Mouse (Mus musculus) thymus, postnatal 25 days (tissue): Measurements from ENCODE around the gene Rad51b.
A peak's percentile ranks its signal among the peaks of the same experiment; 100 is the strongest.

ENCODE experiments used
- DNase-seq: peaks from one replicate; pipeline ENCODE4 v3.0.0; 2022

The Rad51b gene

DNA sequence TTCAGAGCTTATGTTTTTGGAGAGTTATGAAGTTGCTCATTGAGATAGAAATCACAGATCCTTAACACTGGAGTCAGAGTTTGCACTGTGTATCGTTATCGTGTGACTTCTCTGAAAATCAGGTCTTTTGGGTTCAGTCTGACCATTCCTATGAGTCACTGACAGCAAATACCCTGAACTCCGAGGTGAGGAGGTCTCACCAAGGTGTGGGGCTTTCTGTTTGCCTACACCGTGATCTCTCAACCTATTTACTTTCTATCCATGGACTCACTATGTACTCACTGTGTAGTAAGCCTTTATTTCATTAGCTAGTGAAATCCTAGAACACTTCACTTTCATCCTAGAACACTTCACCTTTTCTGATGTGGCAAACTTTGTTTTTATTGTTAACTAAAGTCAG, 34.6 kb downstream of the Rad51b start:
- no peak for DNase-seq

- DNase-seq = peak; percentile 40
Measured at GRCm38 (mm10) chr12:79338791-79339190, 41.7 kb downstream of the Rad51b start.

- no peak for DNase-seq
Measured at GRCm38 (mm10) chr12:79340513-79340912, 43.4 kb downstream of the Rad51b start.

DNA sequence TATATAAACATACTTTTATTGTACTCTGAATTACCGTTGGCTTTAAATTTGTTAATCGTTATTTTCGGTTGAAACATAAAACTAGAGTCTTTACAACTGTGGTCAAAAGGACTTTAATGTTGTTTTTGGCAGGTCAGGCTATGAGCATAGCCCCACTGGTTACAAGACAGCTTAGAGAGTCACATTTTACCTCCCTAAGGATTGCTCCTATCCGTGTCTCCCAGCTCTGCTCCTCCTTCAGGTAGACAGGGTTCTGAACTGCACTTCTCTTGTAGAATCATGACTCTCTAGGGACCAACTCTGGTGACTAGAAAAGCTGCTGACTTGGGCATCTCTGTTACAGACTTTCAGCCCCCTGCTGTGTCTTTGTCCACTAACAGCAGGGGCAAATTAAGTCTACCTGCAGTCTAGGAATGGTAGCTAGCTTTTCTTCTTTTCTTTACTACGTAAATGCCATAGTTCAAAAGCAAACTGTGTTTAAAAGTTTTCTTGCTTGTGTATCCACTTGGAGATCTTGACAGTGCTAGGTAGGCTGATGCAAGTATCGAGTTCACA, 44.3 kb downstream of the Rad51b start:
- DNase-seq = no peak

- DNase-seq = no peak
Measured at GRCm38 (mm10) chr12:79346198-79346733, 49.2 kb downstream of the Rad51b start.

GRCm38 (mm10) chr12:79347643-79348042, 50.6 kb downstream of the Rad51b start:
- DNase-seq = peak; percentile 47

DNA sequence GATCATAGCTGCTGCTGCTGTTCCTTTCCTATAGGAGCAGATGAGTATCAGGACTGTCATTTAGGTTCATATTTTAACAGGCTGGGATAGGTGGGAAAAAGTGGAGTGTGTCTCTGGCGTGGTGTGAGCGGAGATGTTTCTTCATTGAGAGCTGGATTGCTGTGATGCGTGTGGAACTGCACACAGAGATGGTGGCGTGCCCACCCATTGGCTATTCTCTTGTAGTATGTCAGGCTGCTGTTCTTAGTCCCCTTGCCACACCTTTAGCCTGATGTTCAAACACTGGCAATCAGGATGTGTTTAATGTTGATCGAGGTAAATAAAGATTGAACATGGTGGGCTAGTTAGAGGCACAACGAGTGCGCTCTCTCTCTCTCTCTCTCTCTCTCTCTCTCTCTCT, 54.4 kb downstream of the Rad51b start:
- no peak for DNase-seq

DNA sequence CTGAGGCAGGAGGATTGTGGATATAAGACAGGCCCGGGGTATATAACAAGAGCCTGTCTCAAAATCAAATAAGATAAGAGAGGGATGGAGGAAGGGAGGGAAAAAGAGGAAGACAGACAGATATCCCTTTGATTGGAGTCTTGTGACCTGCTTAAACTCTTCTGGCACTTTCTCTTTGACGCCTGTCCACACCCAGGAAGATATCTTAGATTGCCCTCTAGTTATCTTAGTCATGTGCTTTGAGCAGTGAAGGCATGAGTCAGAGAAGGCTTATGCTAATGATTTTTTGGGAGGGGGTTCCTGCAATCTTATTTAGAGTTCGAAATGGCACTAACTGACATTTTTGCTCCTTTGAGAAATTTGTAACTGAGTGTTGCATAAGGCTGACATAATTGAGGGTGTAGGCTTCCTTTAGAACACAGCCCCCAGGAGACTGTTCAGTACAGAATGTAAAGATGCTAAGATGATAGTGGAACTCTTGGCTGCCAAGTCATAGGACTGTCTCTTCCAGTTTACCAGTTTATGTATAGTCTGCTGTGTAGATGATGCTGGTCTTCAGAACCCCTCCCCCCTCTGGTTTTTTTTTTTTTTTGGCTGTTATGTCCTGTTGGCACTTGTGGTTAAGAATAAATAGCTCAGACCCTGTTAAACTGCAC, 55.1 kb downstream of the Rad51b start:
- no peak for DNase-seq

- DNase-seq = no peak
Measured at GRCm38 (mm10) chr12:79352742-79353114, 55.6 kb downstream of the Rad51b start.

GRCm38 (mm10) chr12:79353356-79353755, 56.3 kb downstream of the Rad51b start:
- DNase-seq = no peak

GRCm38 (mm10) chr12:79354621-79355020, 57.5 kb downstream of the Rad51b start:
- no peak for DNase-seq

GRCm38 (mm10) chr12:79356138-79356537, 59.1 kb downstream of the Rad51b start:
- no peak for DNase-seq

DNA sequence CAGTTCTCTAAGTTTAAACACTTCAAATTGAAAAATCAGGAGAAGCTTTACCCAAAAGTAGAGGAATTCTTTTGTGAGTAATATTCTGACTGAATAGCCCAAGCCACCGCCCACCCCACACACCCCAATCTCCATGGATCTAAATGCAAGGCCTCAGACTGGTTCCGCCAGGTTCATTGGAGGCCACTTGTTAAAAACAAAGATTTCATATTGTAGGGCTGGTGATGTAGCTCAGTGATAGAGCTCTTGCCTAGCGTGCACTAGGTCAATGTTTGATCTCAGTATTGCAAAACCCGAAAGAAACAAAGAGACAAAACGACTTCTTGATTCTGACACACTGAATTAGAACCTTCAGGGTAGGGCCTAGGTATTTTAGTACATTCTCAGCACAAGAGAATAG, 60.5 kb downstream of the Rad51b start:
- no peak for DNase-seq

- peak; percentile 53 for DNase-seq
Measured at GRCm38 (mm10) chr12:79358613-79359218, 61.6 kb downstream of the Rad51b start.

- no peak for DNase-seq
Measured at GRCm38 (mm10) chr12:79359404-79359803, 62.3 kb downstream of the Rad51b start.

- peak; percentile 47 for DNase-seq
Measured at GRCm38 (mm10) chr12:79362219-79362618, 65.1 kb downstream of the Rad51b start.

DNA sequence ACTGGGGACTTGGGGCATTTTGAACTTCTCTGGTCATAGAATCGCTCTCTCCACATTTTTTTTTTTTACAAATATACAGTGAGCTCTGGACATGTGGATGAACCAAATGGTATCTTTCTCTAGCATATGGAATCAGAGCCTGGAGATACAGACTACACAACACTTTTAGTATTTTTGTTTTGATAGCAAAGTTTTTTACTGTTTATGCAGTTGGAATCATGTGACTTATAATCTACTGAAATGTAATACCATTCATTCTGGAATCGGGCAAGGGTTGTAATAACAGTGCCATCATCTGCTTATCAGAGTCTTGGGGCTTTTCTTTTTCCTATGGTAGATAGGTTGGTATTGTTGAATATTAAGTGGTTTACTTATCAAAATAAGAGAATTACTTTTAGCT, 67.2 kb downstream of the Rad51b start:
- no peak for DNase-seq

- no peak for DNase-seq
Measured at GRCm38 (mm10) chr12:79368818-79369217, 71.7 kb downstream of the Rad51b start.

DNA sequence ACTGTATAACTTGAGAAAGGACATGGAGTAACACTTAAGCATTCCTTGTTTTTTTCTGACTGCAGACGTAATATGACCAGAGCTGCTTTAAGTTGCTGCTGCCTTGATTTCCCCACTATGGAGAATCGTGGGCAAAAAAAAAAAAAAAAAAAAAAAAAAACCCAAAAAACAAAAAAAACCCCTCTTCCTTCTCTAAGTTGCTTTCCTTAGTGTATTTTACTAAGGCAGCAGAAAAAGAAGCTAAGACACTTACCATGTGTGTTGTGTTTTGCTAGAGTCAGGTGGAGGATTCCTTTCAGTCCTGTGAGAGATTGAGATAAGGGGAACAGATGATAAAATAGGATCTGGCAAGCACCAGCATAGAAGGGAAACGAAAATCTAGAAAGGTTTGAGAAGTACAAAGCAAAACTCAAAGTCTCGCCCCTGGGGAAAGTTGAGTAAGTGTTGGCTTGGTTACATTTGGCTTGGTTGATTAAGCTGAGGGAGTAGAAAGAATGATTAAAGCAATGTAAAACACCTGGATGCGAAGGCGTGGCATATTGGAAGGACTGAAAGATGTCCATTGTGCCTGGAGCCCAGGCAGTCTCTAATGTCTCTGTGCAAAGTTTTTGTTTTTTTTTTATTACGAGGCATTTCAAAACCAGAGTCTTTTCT, 72.6 kb downstream of the Rad51b start:
- no peak for DNase-seq

DNA sequence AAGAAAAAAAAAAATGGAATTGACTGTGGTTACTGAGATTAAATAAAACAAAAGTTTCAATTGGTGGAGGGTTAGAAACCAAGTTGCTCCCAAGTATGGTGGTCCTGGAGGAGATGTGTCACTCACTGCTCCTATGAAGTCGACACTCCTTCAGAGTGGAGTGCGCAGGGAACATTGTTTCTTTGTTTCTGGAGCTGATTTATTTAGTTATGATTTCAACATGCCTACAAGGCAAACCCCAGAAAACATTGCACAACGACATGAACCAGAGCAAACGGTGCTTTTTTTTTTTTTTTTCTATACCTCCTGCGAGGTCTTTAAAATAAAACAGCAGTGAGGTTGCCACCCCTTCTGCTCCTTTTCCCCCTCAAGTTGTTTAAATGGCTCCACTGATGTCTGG, 75.6 kb downstream of the Rad51b start:
- no peak for DNase-seq

DNA sequence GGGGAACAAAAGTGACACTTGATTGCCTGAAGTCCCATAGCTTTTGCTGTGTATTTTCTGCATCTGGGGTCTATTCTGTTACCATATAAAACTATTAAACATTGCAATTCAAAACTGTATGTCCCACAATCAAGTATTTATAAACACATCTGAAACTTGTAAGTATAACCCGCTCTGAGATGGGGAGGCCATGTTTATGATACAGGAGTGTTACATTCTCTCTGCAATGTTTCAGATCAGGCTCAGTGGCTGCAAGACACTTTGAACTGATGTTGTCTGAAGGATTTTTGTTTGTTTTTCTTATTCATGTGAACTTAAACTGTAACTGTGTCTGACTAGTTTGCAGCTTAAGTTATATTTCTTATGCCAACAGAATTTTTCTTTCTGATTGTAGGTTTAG, 80.3 kb downstream of the Rad51b start:
- DNase-seq = no peak

- DNase-seq = no peak
Measured at GRCm38 (mm10) chr12:79377861-79378260, 80.8 kb downstream of the Rad51b start.

- DNase-seq = no peak
Measured at GRCm38 (mm10) chr12:79380190-79380589, 83.1 kb downstream of the Rad51b start.

DNA sequence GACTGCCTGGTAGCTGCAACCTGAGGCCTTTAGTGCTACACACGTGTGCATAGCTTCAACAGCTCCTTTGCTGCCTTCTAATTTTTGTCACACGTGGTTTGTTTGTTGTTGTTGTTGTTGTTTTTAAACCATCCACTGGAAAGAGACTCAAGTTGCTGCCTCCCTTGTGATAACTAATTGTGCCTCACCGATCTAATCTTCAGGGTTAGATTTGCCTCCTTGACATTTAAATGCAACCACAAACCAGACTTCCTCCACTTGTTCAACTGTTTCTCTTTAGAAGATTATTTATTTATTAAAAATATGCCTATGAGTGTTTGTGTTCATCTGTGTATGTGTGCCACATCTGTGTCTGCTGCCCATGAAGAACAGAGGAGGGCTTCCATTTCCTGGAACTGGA, 84.4 kb downstream of the Rad51b start:
- no peak for DNase-seq
